Mouse (Mus musculus) stomach, embryonic 14.5 days (tissue): ENCODE measurements around the gene B4galt3. TPM values are rescaled to one million over a fixed set of nuclear protein-coding genes. Genes with fewer than 3 reads are reported as not detected.

Experiments used
- ATAC-seq: fragments of 200-750 bp; cut with Nextera tagmentation; 2 replicates; pipeline ENCODE4 v1.8.0; 2017; ENCODE audit warnings: low read depth, moderate TSS enrichment; ENCODE audit not compliant: insufficient number of reproducible peaks, insufficient read depth, low FRiP score
- H3K27ac ChIP-seq: fragments of 300-500 bp; sonication (generic); 2 replicates; pipeline ENCODE4 v1.5.1; 2014; ENCODE audit warnings: mild to moderate bottlenecking, low read length, moderate library complexity, mixed read lengths
- H3K27me3 ChIP-seq: fragments of 300-500 bp; sonication (generic); 2 replicates; pipeline ENCODE4 v1.6.1; 2014; ENCODE audit warnings: low read length, control low read depth, mixed read lengths; ENCODE audit not compliant: control insufficient read depth, insufficient read depth
- H3K36me3 ChIP-seq: fragments of 300-500 bp; sonication (generic); 2 replicates; pipeline ENCODE4 v1.6.1; 2014; ENCODE audit warnings: mild to moderate bottlenecking, control low read depth, low read length, moderate library complexity, mixed read lengths; ENCODE audit not compliant: control insufficient read depth, insufficient read depth
- H3K4me1 ChIP-seq: fragments of 300-500 bp; sonication (generic); 2 replicates; pipeline ENCODE4 v1.6.1; 2014; ENCODE audit warnings: low read length, control low read depth, mixed read lengths; ENCODE audit not compliant: control insufficient read depth, insufficient read depth
- H3K4me2 ChIP-seq: fragments of 300-500 bp; sonication (generic); replicated peaks from 2 replicates; pipeline ENCODE4 v1.6.1; 2014; ENCODE audit warnings: low read depth, low read length, control low read depth
- H3K4me3 ChIP-seq: fragments of 300-500 bp; sonication (generic); 2 replicates; pipeline ENCODE4 v1.5.1; 2014; ENCODE audit warnings: low read depth, low read length, control low read depth
- H3K9ac ChIP-seq: fragments of 300-500 bp; sonication (generic); replicated peaks from 2 replicates; pipeline ENCODE4 v1.6.1; 2014; ENCODE audit warnings: low read depth, mild to moderate bottlenecking, control low read depth, low read length, moderate library complexity, mixed read lengths
- H3K9me3 ChIP-seq: fragments of 300-500 bp; sonication (generic); 2 replicates; pipeline ENCODE4 v1.6.1; 2016; ENCODE audit warnings: low read depth, low read length, control low read depth; ENCODE audit not compliant: control insufficient read depth
- WGBS: fragments of 180-500 bp; shearing (Covaris S2); extraction: QIAGEN DNeasy Blood & Tissue Kit; methylation state at CpG from one replicate; pipeline ENCODE4 v1.1.7; 2014; 5-methylcytosine and 5-hydroxymethylcytosine counted together
- polyA plus RNA-seq: library from polyadenylated mRNA; unstranded; fragments of >200 nt; fragmentation: Nextera tagmentation; extraction: Ambion mirVana; gene quantifications from 2 replicates; pipeline ENCODE4 v1.2.1, GENCODE M21; 2014

The B4galt3 gene
- polyA plus RNA-seq, 1 experiment from 2014 or later, result 81.1 TPM

- Histone ChIP-seq H3K36me3 (no peaks in the 10 kb centered on the region), H3K27ac (no peak overlapping the region), H3K4me1 (no peaks in the 10 kb centered on the region; the same call in 1 of the 2 replicates), H3K4me3 (no peak overlapping the region), H3K9ac (no peak overlapping the region), H3K9me3 (no peaks in the 10 kb centered on the region), H3K4me2 (no peak overlapping the region), H3K27me3 (no peaks in the 10 kb centered on the region)
- ATAC-seq, result no peak
- 55% methylated on average over 4 of the region's 4 CpGs for WGBS
These were observed 43.3 kb upstream of the B4galt3 start for GRCm38 (mm10) chr1:171226780-171227179.

GRCm38 (mm10) chr1:171227879-171228278 is 42.2 kb upstream of the B4galt3 start:
- WGBS, result 79% methylated on average over 1 of the region's 1 CpGs

GRCm38 (mm10) chr1:171229750-171230149 is 40.4 kb upstream of the B4galt3 start:
- ATAC-seq, result no peak
- WGBS, result 51% methylated on average over 6 of the region's 6 CpGs
- H3K9ac ChIP-seq, result no peak overlapping the region
- H3K4me1 ChIP-seq, result no peaks in the 10 kb centered on the region
- H3K9me3 ChIP-seq, result no peaks in the 10 kb centered on the region
- H3K4me2 ChIP-seq, result no peak overlapping the region
- no peaks in the 10 kb centered on the region for H3K27me3 ChIP-seq
- peaks cover 15% of the 10 kb centered on the region for H3K36me3 ChIP-seq
- H3K4me3 ChIP-seq, result no peak overlapping the region
- H3K27ac ChIP-seq, result no peak overlapping the region

More at GRCm38 (mm10) chr1:171227879-171228278, 42.2 kb upstream of the B4galt3 start:
- Histone ChIP-seq H3K27ac (no peak overlapping the region), H3K9ac (no peak overlapping the region), H3K36me3 (no peaks in the 10 kb centered on the region), H3K4me1 (no peaks in the 10 kb centered on the region), H3K27me3 (no peaks in the 10 kb centered on the region), H3K4me2 (no peak overlapping the region), H3K9me3 (no peaks in the 10 kb centered on the region), H3K4me3 (no peak overlapping the region)
- no peak for ATAC-seq

- Histone ChIP-seq H3K4me1 (no peaks in the 10 kb centered on the region), H3K4me2 (no peak overlapping the region), H3K9me3 (no peaks in the 10 kb centered on the region), H3K36me3 (peaks cover 20% of the 10 kb centered on the region), H3K27ac (no peak overlapping the region), H3K4me3 (no peak overlapping the region), H3K27me3 (no peaks in the 10 kb centered on the region), H3K9ac (no peak overlapping the region)
- ATAC-seq, result no peak
- WGBS, result 81% methylated on average over 3 of the region's 3 CpGs
These were observed 39.9 kb upstream of the B4galt3 start for GRCm38 (mm10) chr1:171230215-171230614.

GRCm38 (mm10) chr1:171231844-171232243 is 38.3 kb upstream of the B4galt3 start:
- no peaks in the 10 kb centered on the region for H3K27me3 ChIP-seq
- WGBS, result 80% methylated on average over 4 of the region's 4 CpGs
- H3K27ac ChIP-seq, result no peak overlapping the region
- H3K9ac ChIP-seq, result no peak overlapping the region
- H3K4me3 ChIP-seq, result no peak overlapping the region
- H3K9me3 ChIP-seq, result no peaks in the 10 kb centered on the region
- peaks cover 34% of the 10 kb centered on the region for H3K36me3 ChIP-seq
- H3K4me1 ChIP-seq, result no peaks in the 10 kb centered on the region
- no peak overlapping the region for H3K4me2 ChIP-seq
- ATAC-seq, result no peak

- 83% methylated on average over 5 of the region's 5 CpGs for WGBS
- no peak overlapping the region for H3K4me2 ChIP-seq
These were observed 37.8 kb upstream of the B4galt3 start for GRCm38 (mm10) chr1:171232348-171232747.

GRCm38 (mm10) chr1:171232800-171233730 is 37.1 kb upstream of the B4galt3 start:
- WGBS, result 85% methylated on average over 12 of the region's 12 CpGs
- Histone ChIP-seq H3K4me1 (no peaks in the 10 kb centered on the region), H3K9me3 (no peaks in the 10 kb centered on the region), H3K27ac (no peak overlapping the region; the same call in 1 of the 2 replicates), H3K27me3 (no peaks in the 10 kb centered on the region), H3K4me2 (no peak overlapping the region), H3K36me3 (peaks cover 46% of the 10 kb centered on the region), H3K9ac (no peak overlapping the region), H3K4me3 (no peak overlapping the region)
- ATAC-seq, result no peak

More at GRCm38 (mm10) chr1:171232348-171232747, 37.8 kb upstream of the B4galt3 start:
- H3K27me3 ChIP-seq, result no peaks in the 10 kb centered on the region
- H3K9ac ChIP-seq, result no peak overlapping the region
- 0 out of 2 replicates have a peak overlapping the region, but pooled peaks have one; percentile 6 for H3K27ac ChIP-seq
- H3K36me3 ChIP-seq, result peaks cover 39% of the 10 kb centered on the region
- no peak overlapping the region for H3K4me3 ChIP-seq
- no peaks in the 10 kb centered on the region for H3K4me1 ChIP-seq
- H3K9me3 ChIP-seq, result no peaks in the 10 kb centered on the region
- no peak for ATAC-seq

- peaks cover 57% of the 10 kb centered on the region for H3K36me3 ChIP-seq
- no peaks in the 10 kb centered on the region for H3K27me3 ChIP-seq
- ATAC-seq, result no peak
- H3K9ac ChIP-seq, result no peak within 1 kb of the TSS
- 89% methylated on average over 14 of the region's 14 CpGs for WGBS
- no peak within 1 kb of the TSS; the same call in 1 of the 2 replicates for H3K27ac ChIP-seq
- H3K4me1 ChIP-seq, result no peaks in the 10 kb centered on the region
- no peak within 1 kb of the TSS for H3K4me3 ChIP-seq
- H3K4me2 ChIP-seq, result no peak within 1 kb of the TSS
- H3K9me3 ChIP-seq, result no peaks in the 10 kb centered on the region
These were observed 36.0 kb upstream of the B4galt3 start, which contains the start of gene Fcer1g for GRCm38 (mm10) chr1:171234126-171234525. TSS of gene Fcer1g (minus strand) at chr1:171234365.
